Mouse (Mus musculus) fibroblast of lung, adult 2 months (primary cell): Measurements from ENCODE around the gene Fbxo27.
A peak's percentile ranks its signal among the peaks of the same experiment; 100 is the strongest.

Source experiments
- DNase-seq: peaks from one replicate; pipeline ENCODE4 v3.0.0-alpha.2; 2011; ENCODE audit warnings: low read depth

The Fbxo27 gene

DNA sequence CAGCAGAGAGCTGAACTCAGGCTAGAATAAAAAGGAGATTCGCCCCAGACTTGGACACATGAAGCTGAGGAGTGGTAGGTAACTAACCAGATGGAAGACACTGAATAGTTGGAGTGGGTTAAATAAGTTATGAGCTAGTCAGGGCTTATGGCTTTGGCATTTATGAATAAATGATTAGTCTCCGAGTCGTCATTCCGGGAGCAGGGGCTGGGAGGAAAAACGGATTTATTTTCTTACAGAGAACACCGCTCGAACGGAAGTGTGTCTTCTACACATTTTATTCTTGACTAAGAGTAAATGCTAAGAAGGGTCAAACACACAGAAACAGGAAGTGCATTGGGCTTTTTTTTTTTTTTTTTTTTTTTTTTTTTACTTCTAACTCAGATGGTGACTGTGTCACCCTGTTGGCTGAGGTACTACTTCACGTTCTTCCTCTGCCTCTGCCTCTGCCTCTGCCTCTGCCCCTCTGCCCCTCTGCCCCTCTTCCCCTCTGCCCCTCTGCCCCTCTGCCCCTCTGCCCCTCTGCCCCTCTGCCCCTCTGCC lies 10.0 kb downstream of the Fbxo27 start:
- DNase-seq: no peak

DNA sequence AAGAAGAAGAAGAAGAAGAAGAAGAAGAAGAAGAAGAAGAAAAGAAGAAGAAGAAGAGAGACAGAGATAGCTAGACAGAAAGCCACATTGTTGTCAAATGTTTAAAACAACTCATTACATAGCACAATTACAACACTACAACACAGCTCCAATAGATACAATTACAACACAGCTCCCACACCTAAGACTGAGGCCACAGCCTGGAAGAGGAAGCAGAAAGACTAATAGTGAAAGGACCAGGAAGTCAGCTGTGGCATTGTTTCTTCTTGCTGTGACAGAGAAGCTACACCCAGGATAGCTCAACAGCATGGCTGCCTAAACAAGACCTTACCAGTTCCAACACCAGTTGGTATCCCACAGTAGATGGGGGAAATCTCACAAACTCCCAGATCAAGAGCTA lies 16.8 kb downstream of the Fbxo27 start:
- no peak for DNase-seq

DNA sequence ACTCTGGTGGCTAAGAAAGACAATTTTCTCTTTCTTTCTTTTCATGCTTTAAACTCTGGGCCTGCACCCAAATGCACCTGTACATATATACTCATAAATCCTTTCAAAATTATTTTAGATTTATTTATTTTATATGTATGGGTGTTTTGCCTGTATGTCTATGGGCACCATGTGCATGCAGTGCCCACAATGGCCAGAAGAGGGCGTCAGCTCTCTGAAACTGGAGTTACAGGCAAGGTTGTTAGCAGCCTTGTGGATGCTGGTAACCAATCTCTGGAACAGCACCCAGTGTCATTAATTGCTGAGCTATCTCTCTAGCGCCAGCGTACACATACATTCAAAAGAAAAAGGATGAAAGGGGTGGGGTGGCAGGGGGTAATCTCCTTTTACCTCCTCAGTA lies 18.3 kb downstream of the Fbxo27 start:
- DNase-seq: no peak

DNA sequence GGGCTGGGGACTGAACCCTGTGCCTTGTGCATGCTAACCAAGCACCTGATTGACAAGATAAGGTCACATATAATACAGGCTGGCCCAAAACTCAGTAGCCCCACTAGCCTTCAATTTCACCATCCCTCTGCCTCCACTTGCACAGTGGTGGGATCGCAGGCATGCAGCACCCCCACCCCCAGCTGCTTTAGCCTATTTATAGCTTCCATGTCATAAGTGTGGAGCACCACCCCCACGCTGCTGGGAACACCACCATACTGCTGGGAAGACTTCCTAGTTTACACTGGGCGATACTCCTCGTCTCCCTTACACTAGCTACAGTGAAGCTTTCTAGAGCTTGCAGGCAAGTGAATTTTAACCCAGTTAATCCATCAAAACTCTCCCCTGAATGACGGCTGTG lies 22.0 kb downstream of the Fbxo27 start:
- no peak for DNase-seq

GRCm38 (mm10) chr7:28715598-28715997 lies 22.9 kb downstream of the Fbxo27 start:
- DNase-seq: no peak

DNA sequence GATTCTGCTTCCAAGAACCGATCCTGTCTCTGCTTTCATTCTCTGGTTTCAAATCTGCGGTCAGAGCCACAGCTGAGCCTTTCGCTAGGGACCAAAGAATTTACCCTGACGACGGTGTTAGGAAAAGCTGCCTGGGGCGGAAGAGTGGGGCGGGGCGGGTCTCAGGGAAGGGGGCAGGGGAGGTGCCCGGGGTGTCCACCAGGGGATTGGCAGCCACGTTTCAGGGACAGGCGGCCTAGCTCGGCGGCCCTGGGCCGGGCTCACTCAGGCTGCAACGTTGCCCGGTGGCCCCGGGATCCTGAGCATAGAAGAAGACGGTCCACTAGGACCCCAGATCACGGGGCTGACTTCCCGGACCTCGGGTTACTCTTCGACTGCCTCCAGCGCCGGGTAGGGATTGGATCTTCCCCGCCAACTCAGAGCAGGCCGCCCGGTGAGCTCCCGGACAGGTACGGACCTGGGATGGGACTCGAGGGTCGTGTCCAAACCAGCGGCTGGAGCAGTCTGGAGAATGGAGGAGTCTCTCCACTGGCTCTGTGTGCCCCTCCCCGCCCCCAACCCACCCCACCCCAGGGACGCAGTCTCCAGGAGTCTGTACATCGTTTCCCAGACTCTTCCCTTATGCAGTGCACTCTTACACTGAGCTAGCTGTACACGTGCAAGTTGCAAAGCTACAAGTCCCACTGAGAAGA lies 24.1 kb downstream of the Fbxo27 start, which contains the start of gene Fbxo17:
Gene Fbxo17, plus strand, starts transcription at position 215 of the 692 bp plus-strand sequence.
- peak; percentile 38 for DNase-seq

- no peak for DNase-seq
Observed at GRCm38 (mm10) chr7:28717726-28718125, 25.1 kb downstream of the Fbxo27 start.

DNA sequence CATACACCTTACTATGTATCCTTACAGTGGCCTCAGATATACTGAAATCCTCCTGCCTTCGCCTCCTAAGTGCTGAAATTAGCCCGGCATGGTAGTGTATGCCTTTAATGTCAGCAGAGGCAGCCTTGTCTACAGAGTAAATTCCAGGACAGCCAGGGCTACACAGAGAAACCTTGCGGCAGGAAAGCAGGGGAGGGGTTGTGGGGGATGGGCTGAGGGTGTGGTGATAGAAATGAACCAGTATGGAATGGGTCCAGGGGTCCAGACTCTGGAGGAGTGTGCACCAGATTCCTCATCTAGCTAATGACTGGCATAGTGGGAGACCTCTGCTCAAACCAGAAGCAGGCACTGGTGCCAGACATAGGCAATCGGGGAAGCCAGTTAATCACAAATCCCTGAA lies 26.5 kb downstream of the Fbxo27 start:
- no peak for DNase-seq

- DNase-seq: no peak
Observed at GRCm38 (mm10) chr7:28719650-28720049, 27.0 kb downstream of the Fbxo27 start.

GRCm38 (mm10) chr7:28720753-28721537 lies 28.3 kb downstream of the Fbxo27 start:
- no peak for DNase-seq

DNA sequence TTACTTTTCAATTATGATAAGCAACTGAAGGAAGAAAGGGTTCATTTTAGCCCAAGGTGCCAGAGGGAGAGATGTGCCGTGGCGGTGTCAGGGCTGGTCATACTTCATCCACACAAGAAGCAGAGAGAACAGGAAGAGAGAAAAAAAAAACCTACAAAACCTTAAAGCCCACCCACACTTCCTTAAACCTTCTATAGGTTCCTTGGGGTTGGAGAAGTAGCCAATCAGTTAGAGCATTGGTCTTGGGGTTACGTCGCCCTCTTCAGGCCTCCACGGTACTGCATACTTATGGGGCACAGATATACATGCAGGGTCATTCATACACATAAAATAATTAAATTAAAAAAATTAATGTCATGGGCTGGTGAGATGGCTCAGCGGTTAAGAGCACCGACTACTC lies 29.4 kb downstream of the Fbxo27 start:
- no peak for DNase-seq

GRCm38 (mm10) chr7:28724613-28725012 lies 32.0 kb downstream of the Fbxo27 start:
- no peak for DNase-seq

DNA sequence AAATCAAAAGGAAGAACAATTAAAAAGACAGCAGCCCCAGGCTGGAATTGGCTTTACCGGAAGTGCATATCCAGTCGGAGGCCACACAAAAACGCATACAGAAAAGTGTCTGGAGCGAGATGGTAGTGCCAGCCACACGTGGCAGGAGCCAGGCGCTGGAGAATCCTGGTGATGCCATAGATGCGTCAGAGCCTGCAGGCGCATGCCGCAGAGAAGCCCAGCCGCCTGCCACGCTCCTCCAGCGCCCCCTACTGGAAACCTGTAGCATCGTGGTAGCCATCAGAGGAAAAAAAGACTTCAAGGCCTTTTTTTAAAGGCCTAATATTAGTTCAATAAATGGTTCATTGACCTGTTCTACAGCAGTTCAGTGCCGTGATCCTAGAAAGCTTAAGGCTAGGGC lies 34.0 kb downstream of the Fbxo27 start:
- peak; percentile 66 for DNase-seq

DNA sequence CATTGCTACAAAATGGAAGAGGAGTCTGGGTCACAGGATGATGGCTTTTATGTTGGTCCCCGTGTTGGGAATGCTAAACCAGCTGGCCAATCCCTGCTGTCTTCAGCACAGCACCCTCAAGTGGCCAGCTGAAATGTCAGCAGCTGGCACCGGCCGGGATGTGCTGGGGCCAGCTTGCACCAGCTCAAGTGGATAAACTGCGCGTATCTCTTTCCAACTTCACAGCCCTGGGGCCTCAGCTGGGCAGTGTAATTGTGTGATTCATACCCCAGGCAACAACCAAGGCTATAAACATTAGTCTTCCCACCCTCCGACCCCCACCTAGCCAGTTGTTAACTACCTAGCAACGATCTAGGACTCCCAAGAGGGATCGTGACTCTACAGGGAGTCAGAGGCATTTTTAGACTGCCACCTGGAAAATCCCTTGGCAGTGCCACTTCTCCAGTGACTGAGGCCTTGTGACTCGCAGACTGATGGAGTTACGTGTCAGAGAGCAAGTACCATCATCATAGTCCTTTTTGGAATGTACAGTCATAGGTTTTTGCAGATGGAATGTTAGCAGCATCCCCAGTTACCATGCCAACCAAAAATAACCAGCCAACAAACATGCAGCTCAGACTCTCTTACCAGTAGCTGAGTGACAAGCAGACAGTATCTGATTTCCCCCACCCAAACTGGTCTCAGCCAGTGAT lies 35.1 kb downstream of the Fbxo27 start:
- no peak for DNase-seq

GRCm38 (mm10) chr7:28732341-28733142 lies 39.9 kb downstream of the Fbxo27 start:
- DNase-seq: no peak

DNA sequence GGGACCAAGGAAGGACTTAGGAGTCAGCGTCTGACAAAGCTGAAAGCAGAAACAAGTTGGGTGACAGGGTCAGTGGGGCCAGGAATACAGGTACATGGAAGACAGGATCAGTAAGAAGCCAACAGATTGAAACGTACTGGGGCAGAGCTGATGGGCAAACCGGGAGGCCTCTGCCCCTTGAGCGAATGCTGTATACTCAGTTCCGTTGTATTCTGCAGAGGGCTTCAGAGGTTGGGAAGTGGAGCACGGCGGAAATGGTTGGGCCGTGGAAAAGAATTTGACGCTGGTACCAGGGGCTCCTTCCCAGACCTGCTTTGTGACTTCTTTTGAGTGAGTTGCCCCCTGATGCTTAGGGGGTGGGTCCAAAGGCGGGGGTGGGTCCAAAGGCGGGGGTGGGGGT lies 40.6 kb downstream of the Fbxo27 start:
- no peak for DNase-seq

GRCm38 (mm10) chr7:28735701-28736100 lies 43.1 kb downstream of the Fbxo27 start:
- no peak for DNase-seq

GRCm38 (mm10) chr7:28739829-28740228 lies 47.2 kb downstream of the Fbxo27 start:
- no peak for DNase-seq

GRCm38 (mm10) chr7:28740949-28741348 lies 48.3 kb downstream of the Fbxo27 start:
- DNase-seq: no peak

DNA sequence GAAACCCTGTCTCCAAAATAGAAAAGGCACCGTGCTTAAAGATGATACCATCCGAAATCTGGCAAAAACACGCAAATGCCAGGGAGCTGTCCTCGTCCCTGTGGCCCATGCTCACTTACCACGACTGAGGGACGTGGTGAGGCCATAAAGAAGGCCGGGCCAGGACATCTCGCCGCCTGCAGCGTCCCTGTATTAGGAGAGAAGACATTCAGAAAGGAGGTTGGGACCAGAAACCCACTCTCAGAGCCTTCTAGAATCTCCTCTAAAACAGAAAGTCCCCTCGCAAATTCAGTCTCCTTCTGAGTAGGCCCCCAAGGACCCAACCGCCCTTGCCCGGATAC lies 48.7 kb downstream of the Fbxo27 start:
- DNase-seq: no peak

DNA sequence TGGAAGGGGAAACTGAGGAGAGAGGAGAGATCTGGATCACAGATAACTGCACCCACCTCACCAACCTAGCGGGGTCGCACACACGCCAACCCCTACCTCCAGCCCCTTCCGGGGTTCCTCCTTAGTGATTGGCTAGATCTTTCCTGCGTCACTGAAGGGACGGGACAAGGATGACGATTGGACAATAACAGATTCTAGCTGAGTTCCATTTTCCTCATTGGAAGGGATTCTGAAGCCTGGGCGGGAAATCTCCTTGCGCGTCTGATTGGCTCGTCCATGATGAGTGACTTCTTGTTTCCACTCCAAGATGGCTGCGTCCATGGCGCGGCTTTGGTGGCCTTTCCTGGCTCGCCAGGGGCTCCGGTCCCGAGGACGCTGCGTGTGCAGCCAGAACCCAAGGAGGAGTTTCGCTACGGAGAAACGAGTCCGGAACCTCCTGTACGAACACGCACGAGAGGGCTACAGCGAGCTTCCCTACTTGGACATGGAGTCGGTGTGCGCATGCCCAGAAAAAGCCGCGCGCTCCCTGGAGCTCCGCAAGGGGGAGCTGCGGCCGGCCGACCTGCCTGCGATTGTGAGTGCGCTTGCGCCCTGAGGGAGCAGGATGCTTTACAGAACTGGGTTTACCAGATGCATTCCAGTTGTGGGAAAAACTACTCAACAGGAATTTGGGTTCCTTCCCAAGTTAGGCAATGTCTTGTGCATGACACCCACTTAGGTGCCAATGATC lies 49.2 kb downstream of the Fbxo27 start, which contains the start of the genes Mrps12 and Sars2:
Gene Mrps12, minus strand, starts transcription at position 112 of the 730 bp plus-strand sequence.
Gene Sars2, plus strand, starts transcription at position 284 of the 730 bp plus-strand sequence.
- peak; percentile 98 for DNase-seq
